ENCODE assay signal across 7 mouse cellular contexts in the genomic region with DNA sequence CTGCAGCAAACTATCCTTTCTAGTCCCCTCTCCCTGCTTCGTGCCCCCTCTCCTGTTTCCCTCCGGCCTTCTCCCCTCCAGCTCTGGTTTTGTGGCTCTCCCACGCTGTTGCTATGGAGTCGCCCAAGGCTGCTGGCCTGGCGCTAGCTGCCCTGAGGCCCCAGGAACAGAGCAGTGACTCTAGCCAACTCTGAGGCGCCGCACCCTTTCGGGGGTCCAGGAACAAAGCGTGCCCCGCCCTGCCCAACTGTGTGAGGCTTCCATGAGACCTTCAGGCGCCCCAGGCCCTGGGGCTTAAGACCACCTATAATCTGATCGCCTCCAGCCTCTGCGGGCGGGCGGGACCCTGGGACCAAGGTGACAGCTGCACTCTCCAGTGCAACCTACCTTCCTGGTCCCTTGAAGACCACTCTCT.
A peak's percentile ranks its signal among the peaks of the same experiment; 100 is the strongest.
DNase-seq lines count a peak whose midpoint lies in the region; ATAC-seq and TF ChIP-seq lines count a peak whose summit lies in the region.

No protein-coding gene starts in this region.

- peak; percentile 53 for DNase-seq in Muller cell, postnatal 12 days (ENCODE audit: inconsistent ontology term)
- DNase-seq in lung, adult 18-20 months: peak; percentile 17 to 37
- peak; percentile 49 for DNase-seq in ovary, postnatal 10 days (ENCODE audit: low spot score)
- no peak for DNase-seq in B cell, adult 2 months

- no peaks in the 10 kb centered on the region for H3K36me3 ChIP-seq in ES-Bruce4 (ENCODE audit: control insufficient read depth, insufficient read depth, low read length, poor library complexity, severe bottlenecking)
- H3K36me3 ChIP-seq in embryonic facial prominence, embryonic 15.5 days: no peaks in the 10 kb centered on the region

- H3K4me1 ChIP-seq in ES-Bruce4 (ENCODE audit: control insufficient read depth, insufficient read depth, low read length): peaks cover 3% of the 10 kb centered on the region
- H3K4me1 ChIP-seq in embryonic facial prominence, embryonic 15.5 days: peaks cover 11% of the 10 kb centered on the region

- H3K9me3 ChIP-seq in ES-Bruce4 (replicated peaks; ENCODE audit: control insufficient read depth, insufficient read depth, low read length, poor library complexity, severe bottlenecking): no peaks in the 10 kb centered on the region
- no peaks in the 10 kb centered on the region for H3K9me3 ChIP-seq in embryonic facial prominence, embryonic 15.5 days (replicated peaks)

- peak overlapping the region; percentile 97 for H3K4me2 ChIP-seq in embryonic facial prominence, embryonic 15.5 days (replicated peaks)

- H3K27me3 ChIP-seq in ES-Bruce4 (ENCODE audit: control insufficient read depth, insufficient read depth, low read length, poor library complexity, severe bottlenecking): no peaks in the 10 kb centered on the region; the same call in 1 of the 2 replicates
- H3K27me3 ChIP-seq in embryonic facial prominence, embryonic 15.5 days: peaks cover 18% of the 10 kb centered on the region

- TF ChIP-seq EP300 in ES-Bruce4 (IDR thresholded peaks at IDR 0.05; ENCODE audit: insufficient read depth, low read depth, low read length): peak; percentile 50; the same call in 1 of the 2 replicates

- H3K4me3 ChIP-seq in ES-Bruce4 (ENCODE audit: low read depth, low read length): peak overlapping the region; percentile 58
- peak overlapping the region; percentile 53 for H3K4me3 ChIP-seq in embryonic facial prominence, embryonic 15.5 days (replicated peaks)

- peak; percentile 55; the same call in 1 of the 2 replicates for ATAC-seq in embryonic facial prominence, embryonic 15.5 days (ENCODE audit: insufficient number of reproducible peaks, low FRiP score, low TSS enrichment, low read depth)
- ATAC-seq in hematopoietic stem cell, adult 5-6 weeks (replicated peaks in 1 of 2; ENCODE audit: insufficient read depth in 1 of 2, low FRiP score in 2 of 2, low TSS enrichment in 1 of 2, low read depth in 1 of 2, poor library complexity in 2 of 2, severe bottlenecking in 2 of 2): peak; percentile 38 to 56; a peak in 1 of 4 replicates

- TF ChIP-seq CTCF in ES-Bruce4 (IDR thresholded peaks at IDR 0.05; ENCODE audit: low read depth, low read length): no peak

- WGBS in embryonic facial prominence, embryonic 15.5 days: 6% methylated on average over 15 of the region's 15 CpGs

- H3K27ac ChIP-seq in ES-Bruce4 (ENCODE audit: insufficient read depth, low read length): no peak overlapping the region
- H3K27ac ChIP-seq in embryonic facial prominence, embryonic 15.5 days (replicated peaks): no peak overlapping the region

- H3K9ac ChIP-seq in ES-Bruce4 (ENCODE audit: low read depth, poor library complexity, severe bottlenecking): no peak overlapping the region
- H3K9ac ChIP-seq in embryonic facial prominence, embryonic 15.5 days: no peak overlapping the region; the same call in 1 of the 2 replicates

- TF ChIP-seq POLR2A in ES-Bruce4 (IDR thresholded peaks at IDR 0.05; ENCODE audit: insufficient read depth, low read length): no peak

Comparison
In these comparisons a context has a peak if more than half of its experiments do, and no peak if none do; other contexts are left out.
1. DNase-seq: peak in Muller cell, postnatal 12 days (single experiment), lung, adult 18-20 months (2 of 2) and ovary, postnatal 10 days (single experiment); none in B cell, adult 2 months (0 of 2).